Mouse (Mus musculus) thymus, adult 18-20 months (tissue): ENCODE data around the gene Tep1.
"Not testable (repeated sequence)": the region's sequence is repeated elsewhere in the genome, so short reads cannot be mapped to it uniquely, and the experiment has no call there.

ENCODE experiments used
- DNase-seq, 2 experiments: peaks; one replicate each; pipeline ENCODE4 v3.0.0; 2022; ENCODE audit warnings: mixed read lengths in 2 of 2

Tep1 gene

GRCm38 (mm10) chr14:50869889-50870804 is at the start of gene Tep1:
Gene Tep1 (minus strand): TSS chr14:50870560.
- peak; percentile 33 to 41 for DNase-seq

- DNase-seq, result no peak
Observed at GRCm38 (mm10) chr14:50911356-50911755, 41.0 kb upstream of the Tep1 start.

- no peak for DNase-seq
Observed at GRCm38 (mm10) chr14:50908126-50908525, 37.8 kb upstream of the Tep1 start.

- not testable (repeated sequence) for DNase-seq
Observed at GRCm38 (mm10) chr14:50905327-50905726, 35.0 kb upstream of the Tep1 start.

GRCm38 (mm10) chr14:50904828-50905129 is 34.4 kb upstream of the Tep1 start:
- DNase-seq, result no peak

- DNase-seq, result no peak
Observed at GRCm38 (mm10) chr14:50903973-50904827, 33.8 kb upstream of the Tep1 start.

- not testable (repeated sequence) for DNase-seq
Observed at GRCm38 (mm10) chr14:50897992-50898391, 27.6 kb upstream of the Tep1 start.

- DNase-seq, result no peak
Observed at GRCm38 (mm10) chr14:50897374-50897765, 27.0 kb upstream of the Tep1 start, which contains the start of gene Klhl33. Gene Klhl33 (minus strand): TSS chr14:50897507.

- no peak for DNase-seq
Observed at GRCm38 (mm10) chr14:50896747-50897373, 26.5 kb upstream of the Tep1 start.

- no peak for DNase-seq
Observed at GRCm38 (mm10) chr14:50895985-50896746, 25.8 kb upstream of the Tep1 start.

GRCm38 (mm10) chr14:50895407-50895806 is 25.0 kb upstream of the Tep1 start:
- DNase-seq, result no peak

GRCm38 (mm10) chr14:50892541-50893459 is 22.4 kb upstream of the Tep1 start:
- no peak for DNase-seq

- DNase-seq, result no peak
Observed at GRCm38 (mm10) chr14:50892091-50892490, 21.7 kb upstream of the Tep1 start.

GRCm38 (mm10) chr14:50891621-50892020 is 21.3 kb upstream of the Tep1 start:
- DNase-seq, result no peak

GRCm38 (mm10) chr14:50876236-50876950 is 6.0 kb upstream of the Tep1 start:
- no peak for DNase-seq

- DNase-seq, result no peak
Observed at GRCm38 (mm10) chr14:50875591-50876230, 5.4 kb upstream of the Tep1 start.

- DNase-seq, result no peak
Observed at GRCm38 (mm10) chr14:50875175-50875574, 4.8 kb upstream of the Tep1 start.

- DNase-seq, result no peak
Observed at GRCm38 (mm10) chr14:50871284-50871683, 924 bp upstream of the Tep1 start.

- DNase-seq, result no peak
Observed at GRCm38 (mm10) chr14:50870805-50871143, 414 bp upstream of the Tep1 start.

GRCm38 (mm10) chr14:50868656-50869055 is 1.7 kb downstream of the Tep1 start:
- DNase-seq, result no peak
